Mouse (Mus musculus) heart, postnatal 36 days (tissue): ENCODE measurements around the gene Tmem42. TPM values are rescaled to one million over a fixed set of nuclear protein-coding genes. Genes with fewer than 3 reads are reported as not detected.
A peak's percentile ranks its signal among the peaks of the same experiment; 100 is the strongest.

Source experiments
- DNase-seq, 2 experiments: peaks; one replicate each; pipeline ENCODE4 v3.0.0; 2021 to 2022
- intact Hi-C: fragments of 180-260 bp; cut with DNase I; formaldehyde crosslinking; loops from one replicate; pipeline ENCODE4 v1.15.1; 2025
- total RNA-seq, 2 experiments: library from RNA; stranded (reverse); gene quantifications; 2 replicates each; pipeline ENCODE4 v1.2.3; 2021

Gene Tmem42
- total RNA-seq, result 10 to 100 TPM; 12.7 to 13.3 TPM

DNA sequence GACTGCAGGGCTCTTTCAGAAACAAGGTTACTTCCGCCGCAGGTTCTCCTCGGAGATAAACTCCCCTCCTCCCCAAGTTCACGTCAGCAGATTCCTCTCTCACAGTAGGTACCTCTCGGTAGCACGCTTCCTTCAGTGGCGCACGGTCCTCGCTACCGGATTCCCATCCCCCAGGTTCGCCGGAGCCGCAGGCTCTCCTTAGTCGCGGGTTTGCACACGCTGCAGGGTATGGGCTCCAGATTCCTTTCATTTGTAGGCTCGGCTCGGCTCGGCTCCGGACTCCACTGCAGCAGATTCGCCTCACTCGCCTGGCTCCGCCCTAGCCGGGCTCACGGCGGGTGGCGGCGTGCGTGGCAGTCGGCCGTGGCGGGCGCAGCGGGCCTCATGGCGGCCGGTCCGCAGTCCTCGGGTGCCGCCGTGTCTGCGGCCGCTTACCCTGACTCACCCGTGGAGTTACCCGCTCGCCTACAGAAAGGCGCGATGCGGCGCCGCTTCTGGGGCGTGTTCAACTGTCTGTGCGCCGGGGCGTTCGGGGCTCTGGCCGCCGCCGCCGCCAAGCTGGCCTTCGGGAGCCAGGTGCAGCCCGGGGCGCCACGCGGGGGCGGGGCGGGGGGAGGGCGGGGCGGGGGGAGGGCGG is at the start of gene Tmem42:
TSS of gene Tmem42 (plus strand) at position 332 of the 637 bp plus-strand sequence.
- intact Hi-C loops, result loop anchor here (5.0 kb wide), 1 partner anchor 69 kb away; the partner anchor contains the start of genes 1110059G10Rik and Kif15
- peak; percentile 79 to 91 for DNase-seq

DNA sequence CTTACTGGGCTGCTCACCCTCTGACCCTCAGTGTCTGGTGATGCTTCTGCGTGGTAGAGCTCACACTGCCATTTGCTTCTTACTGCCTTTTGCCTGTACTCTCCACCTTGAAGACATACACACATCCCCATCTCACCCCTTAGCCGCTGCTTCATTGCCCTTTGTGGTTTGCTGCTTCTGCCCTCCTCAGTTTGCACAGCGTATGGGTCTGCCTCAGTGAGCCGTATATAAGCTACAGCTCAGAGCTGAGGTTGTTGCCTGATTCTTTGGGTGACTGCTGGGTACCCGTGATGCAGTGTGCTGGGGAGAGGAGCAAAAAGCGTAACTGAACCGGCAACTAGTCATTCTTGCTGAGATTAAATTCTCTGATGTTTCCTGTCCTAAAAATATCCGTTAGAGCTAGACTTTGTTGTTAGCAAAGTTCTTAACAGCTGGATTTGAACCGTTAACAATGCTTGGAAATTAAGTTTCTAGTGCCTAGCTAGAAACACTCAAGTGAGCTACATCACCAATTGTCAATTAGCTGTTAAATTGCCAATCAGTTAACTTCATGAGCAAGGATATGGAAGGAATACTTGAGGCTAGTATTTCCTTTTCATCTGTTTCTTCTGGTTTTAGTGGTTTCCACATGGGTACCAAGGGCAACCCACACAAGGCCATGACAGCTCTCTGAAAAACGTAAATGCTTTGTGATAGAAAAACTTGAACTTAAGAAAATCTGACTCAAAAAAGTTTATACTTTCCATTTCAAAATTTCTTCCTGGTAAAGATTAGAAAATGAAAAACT is 22.5 kb upstream of the Tmem42 start:
- intact Hi-C loops, result no loop called here

DNA sequence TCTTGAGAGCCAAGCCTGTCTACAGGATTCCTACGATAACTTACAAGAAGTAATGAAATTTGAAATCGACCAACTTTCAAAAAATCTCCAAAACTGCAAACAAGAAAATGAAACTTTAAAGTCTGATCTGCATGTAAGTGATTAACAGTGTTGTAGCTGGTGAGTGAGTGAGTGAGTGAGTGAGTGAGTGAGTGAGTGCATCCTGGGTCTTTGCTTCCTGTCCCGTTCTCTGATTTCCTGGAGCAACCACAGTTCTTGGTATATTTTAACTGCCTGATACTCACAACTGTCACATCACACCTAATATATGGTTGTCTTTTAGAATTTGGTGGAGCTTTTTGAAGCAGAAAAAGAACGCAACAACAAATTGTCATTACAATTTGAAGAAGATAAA is 21.9 kb upstream of the Tmem42 start:
- intact Hi-C loops, result no loop called here
- no peak for DNase-seq

More for the DNA sequence above, 22.5 kb upstream of the Tmem42 start:
- DNase-seq, result no peak

DNA sequence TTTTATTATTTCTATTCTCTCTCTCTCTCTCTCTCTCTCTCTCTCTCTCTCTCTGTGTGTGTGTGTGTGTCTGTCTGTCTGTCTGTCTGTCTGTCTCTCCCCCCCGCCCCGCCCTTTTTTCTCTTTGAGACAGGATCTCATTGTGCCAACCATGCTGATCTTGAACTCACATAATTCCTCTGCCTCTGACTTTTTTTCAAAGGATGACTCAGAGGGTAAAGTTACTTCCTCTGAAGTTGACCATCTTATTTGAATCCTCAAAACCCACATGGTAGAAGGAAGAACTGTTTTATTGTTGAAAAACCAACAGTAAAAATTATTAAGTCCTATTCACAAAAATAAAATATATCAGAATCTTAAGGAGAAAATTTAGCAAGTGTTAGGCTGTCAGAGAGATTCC is 16.4 kb upstream of the Tmem42 start:
- DNase-seq, result no peak
- intact Hi-C loops, result no loop called here

DNA sequence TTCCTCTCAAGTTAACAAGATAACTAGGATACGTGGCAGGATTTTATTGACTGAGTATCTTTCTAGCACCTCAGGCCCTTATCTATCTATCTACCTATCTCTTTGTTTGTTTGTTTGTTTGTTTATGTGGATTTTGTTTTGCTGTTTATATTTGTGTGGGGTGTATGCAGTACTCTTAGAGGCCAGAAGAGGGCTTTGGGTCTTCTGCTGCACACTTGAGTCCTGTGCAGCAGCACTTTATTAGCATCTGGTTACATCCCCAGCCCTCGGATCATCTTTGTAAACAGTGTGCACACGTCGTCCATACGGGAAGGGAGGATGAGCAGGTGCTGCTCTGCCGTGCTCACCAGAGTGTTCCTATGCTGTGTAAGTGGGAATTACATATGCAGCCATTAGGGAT is 15.1 kb upstream of the Tmem42 start:
- DNase-seq, result no peak
- intact Hi-C loops, result no loop called here

DNA sequence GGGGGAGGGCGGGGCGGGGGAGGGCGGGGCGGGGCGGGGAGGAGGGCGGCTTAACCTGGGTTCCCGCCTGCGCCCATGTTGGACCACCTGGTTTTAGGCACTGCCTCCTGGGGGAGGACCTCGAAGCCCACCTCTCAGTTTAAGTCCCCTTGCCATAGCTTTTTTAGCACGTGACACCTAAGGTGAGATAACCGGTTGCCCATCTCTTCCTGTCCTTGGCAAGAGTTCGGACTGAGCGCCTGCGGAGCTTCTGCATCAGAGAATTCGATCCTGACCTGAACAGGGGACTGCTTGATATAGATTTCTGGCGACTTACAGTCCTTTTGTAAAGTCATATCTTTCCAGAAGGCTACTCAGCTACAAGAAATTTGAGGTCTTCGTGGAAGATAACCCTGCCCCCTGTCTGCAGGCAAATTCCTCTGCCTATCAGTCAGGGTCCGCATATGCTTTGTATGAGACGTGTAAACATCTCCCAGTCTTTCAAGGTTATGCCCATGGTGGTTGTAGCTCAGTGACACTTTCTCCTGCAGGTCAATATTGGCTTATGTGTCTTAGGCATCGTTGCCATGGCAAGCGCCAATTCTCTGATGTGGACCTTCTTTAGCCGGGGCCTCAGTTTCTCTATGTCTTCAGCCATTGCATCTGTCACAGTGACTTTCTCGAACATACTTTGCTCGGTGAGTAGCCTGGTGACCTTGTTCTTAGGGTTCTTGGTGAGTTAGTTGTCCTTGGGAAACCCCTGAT is 682 bp downstream of the Tmem42 start:
- intact Hi-C loops, result loop anchor here (5.0 kb wide), 1 partner anchor 70 kb away; the partner anchor contains the start of genes 1110059G10Rik and Kif15
- DNase-seq, result no peak

DNA sequence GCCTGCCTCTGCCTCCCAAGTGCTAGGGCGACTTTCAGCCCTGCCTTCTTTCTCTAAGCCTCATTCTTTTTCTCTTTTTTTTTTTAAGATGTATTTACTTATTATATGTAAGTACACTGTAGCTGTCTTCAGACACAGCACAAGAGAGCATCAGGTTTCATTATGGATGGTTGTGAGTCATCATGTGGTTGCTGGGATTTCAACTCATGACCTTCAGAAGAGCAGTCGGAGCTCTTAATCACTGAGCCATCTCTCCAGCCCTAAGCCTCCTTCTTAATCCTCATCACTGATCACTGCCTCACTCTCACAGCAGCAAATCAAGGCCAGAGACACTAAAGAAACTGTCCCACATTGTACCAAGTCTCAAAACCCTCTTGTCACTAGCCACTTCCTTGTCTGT is 3.1 kb downstream of the Tmem42 start:
- DNase-seq, result no peak
- intact Hi-C loops, result loop anchor here (5.0 kb wide), 1 partner anchor 72 kb away; the partner anchor contains the start of genes 1110059G10Rik and Kif15

DNA sequence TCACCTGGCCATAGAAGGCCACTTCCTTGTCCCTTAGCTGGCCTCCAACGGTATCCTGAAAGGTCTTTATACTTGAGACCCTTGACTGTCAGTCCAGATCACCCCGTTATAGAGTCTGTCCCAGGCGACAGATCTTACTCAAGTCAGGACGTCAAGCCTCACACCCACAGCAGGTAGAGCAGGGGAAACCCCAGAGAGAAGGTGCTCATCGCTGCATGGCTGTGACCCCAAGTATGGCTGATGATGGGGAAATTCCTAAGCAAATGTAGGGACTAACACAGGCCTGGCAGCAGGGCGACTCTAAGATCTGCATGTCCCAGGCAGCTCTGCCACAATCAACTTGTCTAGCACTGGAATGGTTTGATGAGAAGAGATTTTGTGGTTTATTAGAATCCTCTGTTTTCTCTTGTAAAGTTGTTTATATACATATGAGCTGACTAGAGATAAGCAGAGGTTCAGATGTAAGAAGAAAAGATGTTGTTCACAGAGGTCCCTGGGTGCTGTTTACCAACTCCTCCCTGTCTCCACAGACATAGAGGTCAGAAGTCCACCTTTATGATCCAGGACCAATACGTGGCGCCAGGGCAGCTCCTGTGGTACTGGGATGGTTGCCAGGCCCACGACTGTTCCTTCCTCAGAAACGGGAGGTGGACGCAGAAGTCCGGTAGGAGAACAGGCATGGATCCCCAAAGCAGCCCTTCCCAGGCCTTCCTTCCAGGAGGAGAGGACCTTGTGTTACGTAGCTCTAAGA is 10.5 kb downstream of the Tmem42 start:
- no peak for DNase-seq
- intact Hi-C loops, result no loop called here

DNA sequence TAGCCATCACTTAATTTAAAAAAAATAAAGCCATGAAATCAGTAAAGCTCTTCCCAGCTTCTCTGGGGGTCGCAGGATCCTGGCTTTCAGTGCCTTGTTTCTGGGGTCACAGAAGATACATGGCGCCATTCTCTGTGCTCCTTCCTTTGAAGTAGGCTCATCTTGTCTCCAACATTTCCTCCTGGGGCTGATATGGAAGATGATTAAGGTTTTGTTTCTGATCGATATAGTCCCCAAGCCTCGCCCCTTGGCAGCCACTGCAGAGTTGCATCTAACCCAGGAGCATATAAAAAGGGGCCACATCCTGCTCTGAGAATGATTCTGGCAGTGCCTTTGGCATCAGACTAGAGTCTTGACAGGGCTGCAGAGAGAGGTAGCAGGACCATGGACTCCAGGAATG is 13.3 kb downstream of the Tmem42 start, which contains the start of gene Tgm4:
TSS of gene Tgm4 (plus strand) at position 301 of the 400 bp plus-strand sequence.
- intact Hi-C loops, result no loop called here

DNA sequence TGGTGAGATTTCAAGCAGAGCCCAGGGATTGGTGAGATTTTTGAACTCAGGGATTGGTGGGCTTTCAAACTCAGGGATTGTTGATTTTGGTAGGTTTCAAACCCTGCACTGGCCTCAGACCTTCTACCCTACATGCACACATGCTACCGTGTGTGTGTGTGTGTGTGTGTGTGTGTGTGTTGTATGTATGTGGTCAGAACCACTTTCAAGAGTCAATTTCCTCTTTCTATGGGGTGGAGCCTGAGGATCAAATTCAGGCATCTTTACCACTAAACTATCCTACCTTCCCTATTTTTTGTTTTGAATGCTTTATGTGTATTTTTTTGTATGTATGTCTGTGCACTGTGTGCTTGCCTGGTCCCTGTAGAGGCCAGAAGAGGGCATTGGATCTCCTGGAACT is 26.5 kb downstream of the Tmem42 start:
- no peak for DNase-seq
- intact Hi-C loops, result no loop called here

More for the DNA sequence above, 13.3 kb downstream of the Tmem42 start, which contains the start of gene Tgm4:
- DNase-seq, result no peak

DNA sequence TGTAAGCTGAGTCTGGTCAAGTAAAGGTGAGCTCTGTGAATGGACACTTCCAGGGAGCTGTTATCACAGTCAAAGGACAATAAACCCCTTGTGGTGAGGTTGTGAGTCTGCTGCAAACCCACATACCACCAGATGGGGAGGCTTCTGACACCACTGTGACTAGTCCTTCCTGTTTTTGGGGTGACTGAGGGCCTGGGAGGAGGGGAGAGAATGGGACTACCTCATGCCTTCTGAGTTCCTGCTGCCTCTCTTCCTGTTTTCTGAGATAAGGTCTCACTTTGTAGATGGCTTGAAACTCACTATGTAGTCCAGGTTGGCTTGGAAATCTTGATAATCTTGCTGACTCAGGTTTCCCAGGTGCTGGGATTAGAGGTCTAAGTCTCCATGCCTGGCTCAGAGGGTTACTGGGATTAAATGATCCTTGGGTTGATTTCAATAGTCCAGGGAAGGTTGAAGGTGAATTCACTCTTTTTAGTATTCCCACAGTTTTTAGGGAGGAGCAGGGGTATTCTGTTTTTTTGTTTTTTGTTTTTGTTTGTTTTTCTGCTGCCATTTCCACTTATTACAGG is 37.7 kb downstream of the Tmem42 start:
- intact Hi-C loops, result no loop called here

DNA sequence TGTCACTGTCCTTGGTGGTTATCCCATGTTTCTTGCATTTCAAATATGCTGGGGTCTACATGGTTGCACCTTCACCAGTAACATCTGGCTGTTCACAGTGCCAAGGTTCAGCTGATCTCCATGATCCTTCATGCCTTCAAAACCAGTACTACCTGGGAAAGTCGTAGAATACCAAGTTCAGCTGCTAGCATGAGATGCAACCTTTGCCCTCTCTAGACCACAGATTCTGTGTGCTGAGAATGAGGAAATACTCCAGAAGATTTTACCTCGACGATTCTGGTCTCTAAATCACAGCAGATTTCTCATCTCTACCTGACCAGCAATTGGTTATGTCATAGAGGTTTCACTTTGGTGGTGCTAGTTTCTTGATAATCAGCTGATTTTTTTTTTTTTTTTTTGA is 39.0 kb downstream of the Tmem42 start:
- intact Hi-C loops, result no loop called here
- no peak for DNase-seq

More for the DNA sequence above, 37.7 kb downstream of the Tmem42 start:
- DNase-seq, result no peak

Other genes starting within 250 kb of the Tmem42 start
- 10 to 100 TPM; 50.0 to 58.1 TPM for gene Tcaim, start 215.8 kb upstream of the Tmem42 start, total RNA-seq
- gene Gm35549, start 177.3 kb upstream of the Tmem42 start, total RNA-seq, result not detected
- gene Zfp445, start 155.3 kb upstream of the Tmem42 start, total RNA-seq, result 10 to 100 TPM; 81.3 to 84.5 TPM
- gene Zkscan7, start 135.6 kb upstream of the Tmem42 start, total RNA-seq, result 1 to 10 TPM; 6.3 to 6.6 TPM
- gene Zfp105, start 98.3 kb upstream of the Tmem42 start, total RNA-seq, result 1 to 10 TPM; 1.9 to 2.0 TPM
- gene 1110059G10Rik, start 70.3 kb upstream of the Tmem42 start, total RNA-seq, result 10 to 100 TPM; 15.4 to 19.0 TPM
- gene Kif15, start 70.3 kb upstream of the Tmem42 start, total RNA-seq, result under 1 TPM; 0.78 to 0.87 TPM
- gene Tgm4, start 13.4 kb downstream of the Tmem42 start, total RNA-seq, result not detected
- 10 to 100 TPM; 40.7 to 43.0 TPM for gene Zdhhc3, start 91.9 kb downstream of the Tmem42 start, total RNA-seq
- 10 to 100 TPM; 28.6 to 30.0 TPM for gene Exosc7, start 91.9 kb downstream of the Tmem42 start, total RNA-seq
- gene Clec3b, start 129.6 kb downstream of the Tmem42 start, total RNA-seq, result 10 to 100 TPM; 62.1 to 66.7 TPM
- under 1 TPM; 0.11 to 0.17 TPM for gene Cdcp1, start 194.7 kb downstream of the Tmem42 start, total RNA-seq
- gene Tmem158, start 239.4 kb downstream of the Tmem42 start, total RNA-seq, result 1 to 10 TPM; 6.4 to 7.7 TPM